Mouse (Mus musculus) midbrain, postnatal 0 days (tissue): ENCODE measurements around the gene Dstyk. TPM values are rescaled to one million over a fixed set of nuclear protein-coding genes. Genes with fewer than 3 reads are reported as not detected.

Source experiments
- ATAC-seq: fragments of 200-750 bp; cut with Nextera tagmentation; 2 replicates; pipeline ENCODE4 v1.8.0; 2017; ENCODE audit warnings: moderate number of reproducible peaks, mild to moderate bottlenecking, moderate TSS enrichment, moderate library complexity; ENCODE audit not compliant: low FRiP score
- DNase-seq: peaks from one replicate; pipeline ENCODE4 v3.0.0-alpha.2; 2015; ENCODE audit warnings: low spot score
- H3K27ac ChIP-seq: fragments of 300-500 bp; sonication (generic); 2 replicates; pipeline ENCODE4 v1.5.1; 2014; ENCODE audit warnings: low read depth, mild to moderate bottlenecking, low read length, mixed read lengths
- H3K27me3 ChIP-seq: fragments of 300-500 bp; sonication (generic); 2 replicates; pipeline ENCODE4 v1.6.1; 2014; ENCODE audit warnings: low read length, control low read depth, mixed read lengths; ENCODE audit not compliant: insufficient read depth
- H3K36me3 ChIP-seq: fragments of 300-500 bp; sonication (generic); 2 replicates; pipeline ENCODE4 v1.6.1; 2014; ENCODE audit warnings: low read length, control low read depth, mixed read lengths; ENCODE audit not compliant: insufficient read depth
- H3K4me1 ChIP-seq: fragments of 300-500 bp; sonication (generic); 2 replicates; pipeline ENCODE4 v1.6.1; 2014; ENCODE audit warnings: mild to moderate bottlenecking, control low read depth, antibody characterized with exemption, low read length, mixed read lengths; ENCODE audit not compliant: insufficient read depth
- H3K4me2 ChIP-seq: fragments of 300-500 bp; sonication (generic); 2 replicates; pipeline ENCODE4 v1.6.1; 2014; ENCODE audit warnings: low read depth, mild to moderate bottlenecking, low read length, mixed read lengths; ENCODE audit not compliant: poor library complexity, severe bottlenecking
- H3K4me3 ChIP-seq: fragments of 300-500 bp; sonication (generic); 2 replicates; pipeline ENCODE4 v1.5.1; 2014; ENCODE audit warnings: low read depth, mild to moderate bottlenecking, low read length, moderate library complexity
- H3K9ac ChIP-seq: fragments of 300-500 bp; sonication (generic); replicated peaks from 2 replicates; pipeline ENCODE4 v1.6.1; 2014; ENCODE audit warnings: mild to moderate bottlenecking, low read length, moderate library complexity, mixed read lengths; ENCODE audit not compliant: poor library complexity, severe bottlenecking
- H3K9me3 ChIP-seq: fragments of 300-500 bp; sonication (generic); 2 replicates; pipeline ENCODE4 v1.6.1; 2016; ENCODE audit warnings: low read length, control low read depth
- CTCF ChIP-seq: IDR thresholded peaks from 2 replicates; pipeline ENCODE4 v1.5.1; 2016; ENCODE audit warnings: antibody characterized with exemption, mild to moderate bottlenecking
- WGBS: fragments of 180-500 bp; shearing (Covaris S2); extraction: QIAGEN DNeasy Blood & Tissue Kit; methylation state at CpG from one replicate; pipeline ENCODE4 v1.1.7; 2014; 5-methylcytosine and 5-hydroxymethylcytosine counted together
- polyA plus RNA-seq: library from polyadenylated mRNA; unstranded; fragments of >200 nt; fragmentation: Nextera tagmentation; extraction: Ambion mirVana; gene quantifications from 2 replicates; pipeline ENCODE4 v1.2.1, GENCODE M21; 2015
- total RNA-seq: library from RNA; depleted of rRNA; stranded (reverse); fragments of >200 nt; gene quantifications from 2 replicates; pipeline ENCODE4 v1.2.3, GENCODE M21; 2014

Dstyk gene
- total and polyA plus RNA-seq, 2 experiments from 2014 or later: 5.6 to 21.2 TPM

DNA sequence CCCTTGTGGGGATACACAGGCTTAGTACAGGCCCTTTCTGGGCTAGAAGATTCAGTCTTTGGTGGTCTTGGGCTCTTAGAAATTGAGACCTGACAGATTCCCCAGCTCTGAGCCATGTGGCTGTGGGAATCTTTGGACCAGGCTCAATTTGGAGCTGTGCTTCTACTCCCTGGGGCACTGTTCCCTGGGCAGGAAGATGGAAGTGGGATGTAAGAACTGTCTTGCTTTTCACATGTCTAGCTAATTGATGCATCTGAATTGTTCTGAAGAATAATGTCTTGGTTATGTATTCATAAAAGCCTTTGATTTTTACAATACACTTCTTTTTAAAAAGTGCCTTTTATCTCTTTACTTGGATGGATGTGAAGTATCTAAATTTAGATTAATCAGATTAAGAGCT, 8.2 kb downstream of the Dstyk start:
- Histone ChIP-seq H3K27me3 (no peaks in the 10 kb centered on the region), H3K27ac (no peak overlapping the region), H3K4me2 (no peak overlapping the region), H3K9me3 (no peaks in the 10 kb centered on the region), H3K36me3 (no peaks in the 10 kb centered on the region), H3K9ac (no peak overlapping the region), H3K4me3 (no peak overlapping the region), H3K4me1 (0 out of 2 replicates have a peak, but pooled peaks cover under 1% of the 10 kb centered on the region)
- ATAC-seq (no peak), DNase-seq (peak; percentile 14)
- no peak for TF ChIP-seq CTCF

DNA sequence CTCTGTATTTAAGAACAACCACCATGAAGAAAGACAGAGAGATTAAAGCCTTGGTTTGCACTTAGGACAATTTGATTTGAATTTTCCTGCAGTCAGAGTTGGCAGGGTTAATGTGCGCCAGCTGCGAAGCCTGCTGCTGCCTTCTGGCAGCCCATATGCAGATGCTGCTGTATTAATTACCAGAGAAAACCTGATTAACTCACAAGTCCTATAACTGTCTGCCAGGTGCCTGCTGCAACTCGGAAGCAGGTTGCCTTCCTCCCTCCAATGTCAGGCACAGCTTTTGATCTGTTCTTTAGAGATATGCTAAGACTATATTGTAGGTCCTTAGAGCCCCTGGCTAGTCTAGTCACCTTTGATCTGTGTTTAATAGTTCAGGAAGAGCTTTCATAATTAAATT, 13.5 kb downstream of the Dstyk start:
- H3K4me3 ChIP-seq: no peak overlapping the region
- no peaks in the 10 kb centered on the region for H3K9me3 ChIP-seq
- no peaks in the 10 kb centered on the region for H3K27me3 ChIP-seq
- WGBS: 30% methylated on average over 3 of the region's 3 CpGs
- peaks cover 5% of the 10 kb centered on the region; the same call in 1 of the 2 replicates for H3K36me3 ChIP-seq
- no peak overlapping the region for H3K9ac ChIP-seq
- peaks cover 5% of the 10 kb centered on the region; the same call in 1 of the 2 replicates for H3K4me1 ChIP-seq
- no peak overlapping the region for H3K4me2 ChIP-seq
- peak; percentile 78 for DNase-seq
- no peak overlapping the region for H3K27ac ChIP-seq
- TF ChIP-seq CTCF: no peak
- ATAC-seq: no peak; the same call in 1 of the 2 replicates

DNA sequence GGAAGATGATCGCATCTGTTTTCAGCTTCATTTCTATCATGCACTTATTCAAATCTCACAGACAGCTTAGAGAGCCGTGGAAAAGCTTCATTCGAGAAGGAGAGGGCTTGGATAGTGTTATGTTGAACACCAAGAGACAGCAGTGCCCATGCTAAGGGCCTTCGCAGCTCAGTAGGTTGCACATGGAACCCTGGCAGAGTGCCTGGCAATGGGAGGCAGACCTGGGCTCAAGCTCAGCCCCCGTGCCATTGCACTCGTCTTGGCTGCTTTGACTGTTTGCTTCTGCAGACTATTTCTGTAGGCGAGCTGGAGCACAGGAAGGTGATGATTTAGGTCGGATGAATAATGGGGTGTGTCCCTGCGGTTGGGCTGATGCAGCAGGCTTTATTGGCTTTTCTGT, 14.4 kb downstream of the Dstyk start:
- Histone ChIP-seq H3K4me2 (no peak overlapping the region), H3K9ac (no peak overlapping the region), H3K4me3 (no peak overlapping the region), H3K9me3 (no peaks in the 10 kb centered on the region), H3K36me3 (peaks cover 5% of the 10 kb centered on the region; the same call in 1 of the 2 replicates), H3K27me3 (no peaks in the 10 kb centered on the region), H3K27ac (no peak overlapping the region), H3K4me1 (peaks cover 5% of the 10 kb centered on the region; the same call in 1 of the 2 replicates)
- DNase-seq (peak; percentile 78), ATAC-seq (no peak)
- 67% methylated on average over 9 of the region's 9 CpGs for WGBS
- no peak for TF ChIP-seq CTCF

DNA sequence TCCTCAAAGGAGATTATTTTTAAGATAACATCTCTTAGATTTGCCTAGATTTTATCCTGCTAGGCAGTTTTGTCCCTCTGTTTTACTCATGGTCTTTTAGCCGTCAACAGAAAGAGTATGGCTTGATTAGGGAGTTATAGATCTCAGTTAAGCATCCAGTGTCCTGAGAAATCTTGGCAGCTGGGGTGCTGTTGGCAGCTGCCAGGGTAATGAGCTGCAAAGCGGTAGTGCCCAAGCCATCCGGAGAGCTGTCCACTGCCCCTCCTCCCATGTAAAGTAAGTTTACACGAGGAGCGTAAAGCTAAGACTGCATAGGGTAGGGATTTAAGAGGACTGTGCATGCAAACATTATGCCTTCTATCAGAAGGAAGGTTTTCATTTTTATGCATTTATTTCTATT, 16.0 kb downstream of the Dstyk start:
- H3K4me3 ChIP-seq: no peak overlapping the region
- no peaks in the 10 kb centered on the region for H3K27me3 ChIP-seq
- H3K27ac ChIP-seq: no peak overlapping the region
- peak; percentile 76 for DNase-seq
- H3K4me2 ChIP-seq: no peak overlapping the region
- peaks cover 5% of the 10 kb centered on the region; the same call in 1 of the 2 replicates for H3K36me3 ChIP-seq
- WGBS: 49% methylated on average over 5 of the region's 5 CpGs
- no peak overlapping the region for H3K9ac ChIP-seq
- ATAC-seq: no peak
- no peak for TF ChIP-seq CTCF
- peaks cover 5% of the 10 kb centered on the region; the same call in 1 of the 2 replicates for H3K4me1 ChIP-seq
- H3K9me3 ChIP-seq: no peaks in the 10 kb centered on the region

DNA sequence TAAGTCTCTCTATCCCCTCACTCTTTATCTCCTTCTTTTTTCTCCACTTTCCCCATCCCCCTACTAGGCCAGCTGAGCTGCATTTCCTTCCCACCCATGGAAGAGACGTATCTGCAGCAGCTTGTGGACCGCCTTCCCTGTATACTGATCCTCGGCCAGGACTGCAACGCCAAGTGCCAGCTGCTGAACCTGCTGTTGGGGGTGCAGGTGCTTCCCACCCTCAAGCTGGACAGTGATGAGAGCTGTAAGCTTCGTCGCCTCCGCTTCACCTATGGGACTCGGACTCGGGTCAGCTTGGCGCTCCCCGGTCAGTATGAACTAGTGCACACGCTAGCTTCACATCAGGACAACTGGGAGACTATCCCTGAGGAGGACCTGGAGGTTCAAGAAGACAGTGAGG, 16.7 kb downstream of the Dstyk start:
- no peak overlapping the region for H3K9ac ChIP-seq
- H3K36me3 ChIP-seq: peaks cover 5% of the 10 kb centered on the region; the same call in 1 of the 2 replicates
- no peak for TF ChIP-seq CTCF
- DNase-seq: peak; percentile 20
- H3K9me3 ChIP-seq: no peaks in the 10 kb centered on the region
- WGBS: 93% methylated on average over 12 of the region's 12 CpGs
- H3K27ac ChIP-seq: no peak overlapping the region
- ATAC-seq: no peak
- peaks cover 5% of the 10 kb centered on the region; the same call in 1 of the 2 replicates for H3K4me1 ChIP-seq
- H3K4me2 ChIP-seq: no peak overlapping the region
- H3K4me3 ChIP-seq: no peak overlapping the region
- H3K27me3 ChIP-seq: no peaks in the 10 kb centered on the region

DNA sequence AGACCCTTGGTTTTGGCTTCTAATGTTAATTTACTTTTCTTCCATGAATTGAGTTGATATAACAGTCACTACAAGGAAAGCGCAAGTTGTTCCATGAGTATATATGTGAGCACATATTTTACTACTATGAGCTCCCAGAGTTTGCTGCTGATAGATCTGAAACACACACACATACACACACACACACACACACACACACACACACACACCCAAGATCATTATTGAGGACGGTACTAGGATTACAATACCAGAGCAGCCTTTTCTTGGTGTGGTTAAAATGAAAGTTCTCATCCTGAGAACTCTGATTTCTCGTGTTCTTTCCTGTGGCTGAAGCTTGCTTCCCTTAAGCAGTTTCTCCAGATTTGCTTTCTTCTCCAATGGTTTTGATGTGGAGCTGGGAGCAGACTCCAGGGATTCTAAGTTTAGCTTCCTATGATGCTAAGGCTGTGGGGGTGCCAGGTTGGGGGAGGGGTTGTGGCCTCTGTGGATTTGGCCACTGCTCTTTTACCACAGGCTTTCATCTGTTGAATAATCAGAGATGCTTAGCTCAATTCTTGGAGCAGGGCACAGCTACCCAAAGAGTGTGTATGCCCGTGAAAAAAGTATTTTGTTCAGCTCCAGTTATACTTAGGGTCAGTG, 19.1 kb downstream of the Dstyk start:
- H3K4me1 ChIP-seq: no peaks in the 10 kb centered on the region
- DNase-seq (no peak), ATAC-seq (no peak)
- no peak overlapping the region for H3K27ac ChIP-seq
- H3K27me3 ChIP-seq: no peaks in the 10 kb centered on the region
- no peak for TF ChIP-seq CTCF
- H3K4me2 ChIP-seq: no peak overlapping the region
- no peak overlapping the region for H3K9ac ChIP-seq
- 75% methylated on average over 4 of the region's 4 CpGs for WGBS
- no peaks in the 10 kb centered on the region for H3K9me3 ChIP-seq
- peaks cover 11% of the 10 kb centered on the region for H3K36me3 ChIP-seq
- no peak overlapping the region for H3K4me3 ChIP-seq
